Mouse (Mus musculus) embryonic fibroblast, embryonic 13.5 days (primary cell): ENCODE data around the gene Serinc1.

Experiments used
- CTCF ChIP-seq: IDR thresholded peaks from 2 replicates; pipeline ENCODE4 v1.5.1; 2011; ENCODE audit warnings: mild to moderate bottlenecking, control low read depth, low read length, moderate library complexity, borderline replicate concordance; ENCODE audit not compliant: insufficient read depth
- POLR2A ChIP-seq: IDR thresholded peaks from 2 replicates; pipeline ENCODE4 v1.6.1; 2011; ENCODE audit warnings: low read depth, mild to moderate bottlenecking, control low read depth, low read length, moderate library complexity

- TF ChIP-seq POLR2A (no peak), CTCF (no peak)
Observed at GRCm38 (mm10) chr10:57572130-57572529, 39.8 kb upstream of the Serinc1 start.
